Mouse (Mus musculus): ENCODE measurements at regions not wholly inside any gene's neighbourhood (a gene's known extent, or its start where the extent isn't known, plus 50 kb on each side); places are given as distances from the start of the nearest gene placed in this dataset.

DNA sequence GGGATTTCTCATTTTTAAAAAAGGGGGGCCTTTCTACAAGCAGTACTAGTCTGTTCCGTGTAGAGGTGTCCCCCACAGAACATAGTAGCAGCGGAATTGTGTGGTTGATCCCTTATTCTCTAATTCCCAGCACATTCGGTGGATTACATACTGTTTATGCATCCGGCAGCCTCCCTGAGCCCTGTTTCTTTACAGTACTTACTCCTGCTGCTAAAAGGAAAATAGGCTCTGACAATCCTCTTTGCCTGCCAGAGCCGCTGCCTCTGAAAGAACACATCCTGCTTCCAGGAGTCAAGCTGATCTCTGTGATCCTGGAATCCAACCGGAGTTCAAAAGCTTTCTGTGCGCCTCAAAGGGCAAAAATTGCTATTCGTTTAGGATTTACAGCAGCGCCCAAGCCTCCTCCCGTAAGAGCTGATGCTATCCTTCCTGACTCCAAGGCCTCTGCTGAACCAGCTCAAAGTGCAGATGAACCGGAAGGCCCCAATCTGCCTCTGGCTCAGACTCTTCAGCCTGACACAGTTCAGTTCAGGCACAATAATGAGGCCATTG, 936.6 kb downstream of the Ndufa4 start:
- H3K4me3 ChIP-seq (ENCODE audit: low read length): no peak overlapping the region
- H3K36me3 ChIP-seq (ENCODE audit: insufficient read depth, low read length): no peaks in the 10 kb centered on the region
- no peaks in the 10 kb centered on the region for H3K4me1 ChIP-seq (ENCODE audit: insufficient read depth, low read length)
- WGBS: 18% methylated on average over 11 of the region's 11 CpGs
- peak overlapping the region; percentile 16; the same call in 1 of the 2 replicates for H3K27ac ChIP-seq (ENCODE audit: low read length)
- H3K9ac ChIP-seq (replicated peaks; ENCODE audit: low read length): no peak overlapping the region
- no peaks in the 10 kb centered on the region for H3K9me3 ChIP-seq (ENCODE audit: low read length)
- H3K27me3 ChIP-seq (ENCODE audit: insufficient read depth, low read length): no peaks in the 10 kb centered on the region
- no peak overlapping the region for H3K4me2 ChIP-seq (replicated peaks; ENCODE audit: low read depth, low read length)
- ATAC-seq (ENCODE audit: low FRiP score, low TSS enrichment): peak; percentile 75; the same call in 1 of the 2 replicates

DNA sequence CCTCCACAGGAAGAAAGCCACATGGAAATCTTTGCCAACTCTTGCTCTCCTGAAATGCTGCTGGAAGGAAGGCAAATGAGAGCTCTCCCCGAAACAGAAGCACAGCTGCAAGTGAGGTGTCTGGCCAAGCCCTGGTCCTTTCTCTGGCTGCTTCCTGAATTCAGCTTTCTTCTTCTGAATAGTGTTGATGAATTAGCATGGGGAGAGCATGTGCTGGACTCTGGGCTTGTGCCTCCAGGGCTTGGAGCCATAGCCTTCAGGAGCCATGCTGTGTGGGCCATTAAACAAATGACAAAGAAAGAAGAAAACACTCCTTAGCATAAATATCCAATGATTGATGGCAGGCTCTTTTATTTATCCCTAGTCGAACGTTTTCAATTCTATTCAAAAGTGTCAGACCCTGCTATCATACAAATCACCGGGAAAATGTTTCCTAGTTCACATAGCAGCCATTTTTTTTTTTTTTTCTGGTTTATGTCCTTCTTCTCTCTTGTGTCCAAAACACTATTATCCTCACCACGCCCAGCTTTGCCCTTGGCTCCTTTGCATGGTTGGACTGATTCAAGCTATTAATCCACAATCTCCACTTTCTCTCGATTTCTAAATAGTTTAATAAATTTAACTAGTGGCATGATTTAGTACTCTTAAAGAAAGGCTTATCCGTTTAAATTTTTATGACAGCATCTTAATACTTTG, 937.3 kb downstream of the Ndufa4 start:
- Histone ChIP-seq H3K4me3 (ENCODE audit: low read length) (no peak overlapping the region), H3K4me1 (ENCODE audit: insufficient read depth, low read length) (no peaks in the 10 kb centered on the region), H3K27me3 (ENCODE audit: insufficient read depth, low read length) (no peaks in the 10 kb centered on the region), H3K9ac (replicated peaks; ENCODE audit: low read length) (no peak overlapping the region), H3K36me3 (ENCODE audit: insufficient read depth, low read length) (no peaks in the 10 kb centered on the region), H3K27ac (ENCODE audit: low read length) (no peak overlapping the region), H3K4me2 (replicated peaks; ENCODE audit: low read depth, low read length) (no peak overlapping the region), H3K9me3 (ENCODE audit: low read length) (no peaks in the 10 kb centered on the region)
- ATAC-seq (ENCODE audit: low FRiP score, low TSS enrichment): no peak
- 44% methylated on average over 7 of the region's 7 CpGs for WGBS

DNA sequence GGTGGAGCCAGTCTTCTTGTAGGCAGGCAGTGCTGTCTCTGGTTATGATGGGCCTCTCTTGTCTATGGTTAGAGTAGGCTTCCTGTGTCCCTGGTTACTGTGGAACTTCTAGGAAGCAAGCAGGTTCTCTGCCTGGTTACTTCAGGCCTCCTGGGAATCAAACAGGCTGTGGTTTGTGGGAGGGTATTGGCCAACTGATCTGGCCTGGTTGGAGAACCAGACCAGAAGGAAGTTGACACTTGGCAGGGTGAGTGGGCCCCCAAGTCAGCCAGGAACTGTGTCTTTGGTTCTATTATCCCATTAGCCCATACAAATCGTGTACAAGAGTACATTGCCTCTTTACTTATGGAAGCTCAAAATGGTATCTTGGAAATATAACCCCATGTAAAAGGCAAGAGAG, 963.8 kb downstream of the Ndufa4 start:
- 97% methylated on average over 1 of the region's 1 CpGs for WGBS
- no peak overlapping the region for H3K27ac ChIP-seq (ENCODE audit: low read length)
- H3K9me3 ChIP-seq (ENCODE audit: low read length): no peaks in the 10 kb centered on the region
- no peaks in the 10 kb centered on the region for H3K27me3 ChIP-seq (ENCODE audit: insufficient read depth, low read length)
- no peak overlapping the region for H3K9ac ChIP-seq (replicated peaks; ENCODE audit: low read length)
- H3K36me3 ChIP-seq (ENCODE audit: insufficient read depth, low read length): no peaks in the 10 kb centered on the region
- H3K4me3 ChIP-seq (ENCODE audit: low read length): no peak overlapping the region
- no peaks in the 10 kb centered on the region for H3K4me1 ChIP-seq (ENCODE audit: insufficient read depth, low read length)
- ATAC-seq (ENCODE audit: low FRiP score, low TSS enrichment): no peak
- no peak overlapping the region for H3K4me2 ChIP-seq (replicated peaks; ENCODE audit: low read depth, low read length)

DNA sequence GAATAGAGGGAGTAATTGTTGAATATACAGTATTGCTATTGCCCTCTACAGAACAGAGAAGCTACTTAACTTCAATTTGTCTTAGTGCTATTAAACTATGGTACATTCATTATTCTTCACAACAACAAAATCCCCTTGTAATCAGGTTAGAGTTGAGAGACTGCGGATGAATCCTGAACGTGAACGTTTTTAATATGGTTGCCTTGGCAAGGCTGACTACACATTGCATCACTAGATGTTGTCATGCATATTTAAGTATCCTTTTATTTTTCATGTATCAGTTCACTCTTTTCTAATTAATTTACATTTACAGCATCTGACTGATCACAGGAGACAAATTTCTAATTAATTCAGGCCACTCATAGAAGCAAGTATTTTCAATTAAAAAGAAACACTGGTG, 965.8 kb downstream of the Ndufa4 start:
- Histone ChIP-seq H3K4me1 (ENCODE audit: insufficient read depth, low read length) (no peaks in the 10 kb centered on the region), H3K36me3 (ENCODE audit: insufficient read depth, low read length) (no peaks in the 10 kb centered on the region), H3K27me3 (ENCODE audit: insufficient read depth, low read length) (no peaks in the 10 kb centered on the region), H3K9ac (replicated peaks; ENCODE audit: low read length) (no peak overlapping the region), H3K9me3 (ENCODE audit: low read length) (no peaks in the 10 kb centered on the region), H3K4me3 (ENCODE audit: low read length) (no peak overlapping the region), H3K27ac (ENCODE audit: low read length) (no peak overlapping the region), H3K4me2 (replicated peaks; ENCODE audit: low read depth, low read length) (no peak overlapping the region)
- ATAC-seq (ENCODE audit: low FRiP score, low TSS enrichment): no peak
- WGBS: 93% methylated on average over 3 of the region's 3 CpGs
